Mouse (Mus musculus): ENCODE data around the gene Cav2. TPM values are rescaled to one million over a fixed set of nuclear protein-coding genes. Genes with fewer than 3 reads are reported as not detected.

The Cav2 gene
- polyA plus RNA-seq (2017; shearing (Covaris generic)) = 0.59 TPM

GRCm38 (mm10) chr6:17280939-17281756 lies at the start of gene Cav2:
Gene Cav2, plus strand, starts transcription at chr6:17281185.

DNA sequence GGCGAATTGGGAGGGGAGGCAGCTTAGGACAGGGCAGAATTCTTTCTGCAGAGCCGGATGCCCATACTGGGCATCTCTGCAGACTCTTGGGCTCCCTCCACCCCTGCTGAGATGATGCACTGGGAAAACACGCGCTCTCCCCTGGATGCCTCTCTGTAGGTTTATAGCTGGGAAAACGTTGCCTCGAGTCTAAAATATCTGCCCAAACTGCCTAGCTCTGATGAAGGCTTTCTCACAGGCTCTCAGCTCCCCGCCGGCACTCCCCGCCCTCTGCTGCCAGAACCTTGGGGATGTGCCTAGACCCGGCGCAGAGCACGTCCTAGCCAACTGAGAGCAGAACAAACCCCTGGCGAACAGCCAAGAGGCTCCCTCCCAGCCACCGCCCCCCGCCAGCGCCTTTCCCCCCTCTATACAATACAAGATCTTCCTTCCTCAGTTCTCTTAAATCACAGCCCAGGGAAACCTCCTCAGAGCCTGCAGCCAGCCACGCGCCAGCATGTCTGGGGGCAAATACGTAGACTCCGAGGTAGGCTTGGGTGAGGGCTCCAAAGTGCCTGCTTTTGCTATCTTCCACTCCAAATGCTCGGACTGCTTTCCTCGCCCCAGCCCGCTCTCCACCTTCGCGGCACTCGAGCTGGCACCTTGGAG lies 25.1 kb downstream of the Cav2 start, which contains the start of gene Cav1:
Gene Cav1, plus strand, starts transcription at position 382 of the 648 bp plus-strand sequence.

Other genes with a start within 250 kb of the Cav2 start
- gene Tes, start 216.0 kb upstream of the Cav2 start, polyA plus RNA-seq (2017; shearing (Covaris generic)) = 220 TPM
- gene Cav1, start 25.1 kb downstream of the Cav2 start, polyA plus RNA-seq (2017; shearing (Covaris generic)) = 0.15 TPM
- gene Met, start 182.6 kb downstream of the Cav2 start, polyA plus RNA-seq (2017; shearing (Covaris generic)) = not detected

All from activated CD4-positive, CD25-positive, alpha-beta regulatory T cell, adult 9 weeks (primary cell).